Mouse (Mus musculus): ENCODE results near the gene Dlgap5. TPM values are rescaled to one million over a fixed set of nuclear protein-coding genes. Genes with fewer than 3 reads are reported as not detected.

The Dlgap5 gene
- polyA plus RNA-seq (2012; rRNA removed): 2.0 and 2.3 TPM in 2 replicates

GRCm38 (mm10) chr14:47417775-47418665, at the start of gene Dlgap5:
Gene Dlgap5 (minus strand): TSS chr14:47418407.

GRCm38 (mm10) chr14:47450121-47450520, 31.9 kb upstream of the Dlgap5 start, which contains the start of gene Fbxo34:
Gene Fbxo34 (plus strand): TSS chr14:47450421.

GRCm38 (mm10) chr14:47367461-47367860, 50.7 kb downstream of the Dlgap5 start, which contains the start of gene Lgals3:
Gene Lgals3 (plus strand): TSS chr14:47367751.

Other genes with a start within 250 kb of the Dlgap5 start
- 20.9 and 25.9 TPM in 2 replicates for gene Gch1, start 229.0 kb downstream of the Dlgap5 start, polyA plus RNA-seq (2012; rRNA removed)
- gene Wdhd1, start 141.6 kb downstream of the Dlgap5 start, polyA plus RNA-seq (2012; rRNA removed): 1.5 TPM in 2 replicates
- gene Socs4, start 141.5 kb downstream of the Dlgap5 start, polyA plus RNA-seq (2012; rRNA removed): 1.8 TPM in 2 replicates
- 33.7 and 36.2 TPM in 2 replicates for gene Mapk1ip1l, start 120.1 kb downstream of the Dlgap5 start, polyA plus RNA-seq (2012; rRNA removed)
- 3,104 and 3,126 TPM in 2 replicates for gene Lgals3, start 50.7 kb downstream of the Dlgap5 start, polyA plus RNA-seq (2012; rRNA removed)
- gene Fbxo34, start 32.0 kb upstream of the Dlgap5 start, polyA plus RNA-seq (2012; rRNA removed): 16.2 and 21.9 TPM in 2 replicates
- 7.8 and 8.5 TPM in 2 replicates for gene Atg14, start 152.2 kb upstream of the Dlgap5 start, polyA plus RNA-seq (2012; rRNA removed)
- gene Ktn1, start 230.0 kb upstream of the Dlgap5 start, polyA plus RNA-seq (2012; rRNA removed): 3.2 and 3.6 TPM in 2 replicates

Data from colon, adult 2 months (tissue).